Mouse (Mus musculus) hindbrain, embryonic 15.5 days (tissue): ENCODE measurements at regions not wholly inside any gene's neighbourhood (a gene's known extent, or its start where the extent isn't known, plus 50 kb on each side); places are given as distances from the start of the nearest gene placed in this dataset.
A peak's percentile ranks its signal among the peaks of the same experiment; 100 is the strongest.

Experiments used
- ATAC-seq: fragments of 200-750 bp; cut with Nextera tagmentation; 2 replicates; pipeline ENCODE4 v1.8.0; 2017; ENCODE audit warnings: low read depth, moderate number of reproducible peaks, moderate TSS enrichment; ENCODE audit not compliant: low FRiP score
- H3K27ac ChIP-seq: fragments of 300-500 bp; sonication (generic); replicated peaks from 2 replicates; pipeline ENCODE4 v1.5.1; 2015; ENCODE audit warnings: mild to moderate bottlenecking, inconsistent platforms
- H3K27me3 ChIP-seq: fragments of 300-500 bp; sonication (generic); 2 replicates; pipeline ENCODE4 v1.6.1; 2015; ENCODE audit warnings: control low read depth, inconsistent platforms
- H3K36me3 ChIP-seq: fragments of 300-500 bp; sonication (generic); 2 replicates; pipeline ENCODE4 v1.6.1; 2015; ENCODE audit warnings: control low read depth, inconsistent platforms
- H3K4me1 ChIP-seq: fragments of 300-500 bp; sonication (generic); replicated peaks from 2 replicates; pipeline ENCODE4 v1.6.1; 2015; ENCODE audit warnings: control low read depth, inconsistent platforms
- H3K4me2 ChIP-seq: fragments of 300-500 bp; sonication (generic); 2 replicates; pipeline ENCODE4 v1.6.1; 2015; ENCODE audit warnings: moderate library complexity, mild to moderate bottlenecking, inconsistent platforms
- H3K4me3 ChIP-seq: fragments of 300-500 bp; sonication (generic); 2 replicates; pipeline ENCODE4 v1.5.1; 2015; ENCODE audit warnings: mild to moderate bottlenecking, inconsistent platforms
- H3K9ac ChIP-seq: fragments of 300-500 bp; sonication (generic); 2 replicates; pipeline ENCODE4 v1.6.1; 2015; ENCODE audit warnings: inconsistent platforms
- H3K9me3 ChIP-seq: fragments of 300-500 bp; sonication (generic); 2 replicates; pipeline ENCODE4 v1.6.1; 2016; ENCODE audit warnings: control low read depth, inconsistent platforms
- WGBS: fragments of 180-500 bp; shearing (Covaris S2); methylation state at CpG from one replicate; pipeline ENCODE4 v1.1.7; 2015; 5-methylcytosine and 5-hydroxymethylcytosine counted together

GRCm38 (mm10) chrX:14273628-14274337, 62.8 kb downstream of the H2al1n start:
- WGBS = 52% methylated on average over 6 of the region's 6 CpGs
- ATAC-seq = peak; percentile 87
- no peaks in the 10 kb centered on the region for H3K9me3 ChIP-seq

GRCm38 (mm10) chrX:14279312-14279711, 68.4 kb downstream of the H2al1n start:
- Histone ChIP-seq H3K4me3 (no peak overlapping the region), H3K4me1 (no peaks in the 10 kb centered on the region), H3K9me3 (no peaks in the 10 kb centered on the region), H3K9ac (no peak overlapping the region), H3K27ac (no peak overlapping the region), H3K4me2 (no peak overlapping the region), H3K36me3 (no peaks in the 10 kb centered on the region), H3K27me3 (no peaks in the 10 kb centered on the region)
- no peak for ATAC-seq
- WGBS = 58% methylated on average over 2 of the region's 2 CpGs

More at GRCm38 (mm10) chrX:14273628-14274337, 62.8 kb downstream of the H2al1n start:
- Histone ChIP-seq H3K4me3 (no peak overlapping the region), H3K27ac (no peak overlapping the region; the same call in 1 of the 2 replicates), H3K9ac (no peak overlapping the region), H3K4me2 (no peak overlapping the region), H3K27me3 (no peaks in the 10 kb centered on the region), H3K36me3 (no peaks in the 10 kb centered on the region), H3K4me1 (no peaks in the 10 kb centered on the region)

GRCm38 (mm10) chrX:14279736-14280135, 68.8 kb downstream of the H2al1n start:
- H3K4me2 ChIP-seq = no peak overlapping the region
- no peaks in the 10 kb centered on the region for H3K9me3 ChIP-seq
- H3K4me1 ChIP-seq = no peaks in the 10 kb centered on the region
- no peaks in the 10 kb centered on the region for H3K36me3 ChIP-seq
- no peak for ATAC-seq
- H3K27me3 ChIP-seq = no peaks in the 10 kb centered on the region
- no peak overlapping the region for H3K4me3 ChIP-seq
- H3K9ac ChIP-seq = no peak overlapping the region
- H3K27ac ChIP-seq = no peak overlapping the region

GRCm38 (mm10) chrX:14294890-14295289, 83.9 kb downstream of the H2al1n start:
- WGBS = 92% methylated on average over 6 of the region's 6 CpGs
- Histone ChIP-seq H3K27ac (no peak overlapping the region), H3K4me2 (no peak overlapping the region), H3K4me1 (no peaks in the 10 kb centered on the region), H3K36me3 (no peaks in the 10 kb centered on the region), H3K9me3 (no peaks in the 10 kb centered on the region), H3K4me3 (no peak overlapping the region), H3K27me3 (no peaks in the 10 kb centered on the region), H3K9ac (no peak overlapping the region)
- no peak for ATAC-seq

GRCm38 (mm10) chrX:14302125-14302524, 91.2 kb downstream of the H2al1n start:
- Histone ChIP-seq H3K9ac (no peak overlapping the region), H3K4me1 (no peaks in the 10 kb centered on the region), H3K4me2 (no peak overlapping the region), H3K27ac (no peak overlapping the region), H3K36me3 (no peaks in the 10 kb centered on the region), H3K4me3 (no peak overlapping the region), H3K9me3 (no peaks in the 10 kb centered on the region), H3K27me3 (no peaks in the 10 kb centered on the region)
- no peak for ATAC-seq
- 51% methylated on average over 1 of the region's 1 CpGs for WGBS

- H3K27ac ChIP-seq = no peak overlapping the region
- no peak overlapping the region for H3K9ac ChIP-seq
- 71% methylated on average over 1 of the region's 1 CpGs for WGBS
- no peaks in the 10 kb centered on the region for H3K27me3 ChIP-seq
- no peaks in the 10 kb centered on the region for H3K36me3 ChIP-seq
- no peak overlapping the region for H3K4me2 ChIP-seq
- H3K4me1 ChIP-seq = no peaks in the 10 kb centered on the region
- H3K9me3 ChIP-seq = no peaks in the 10 kb centered on the region
- H3K4me3 ChIP-seq = no peak overlapping the region
- ATAC-seq = no peak
Measured at GRCm38 (mm10) chrX:14312746-14313145, 101.8 kb downstream of the H2al1n start.

- no peaks in the 10 kb centered on the region for H3K27me3 ChIP-seq
- no peaks in the 10 kb centered on the region for H3K36me3 ChIP-seq
- no peaks in the 10 kb centered on the region for H3K4me1 ChIP-seq
- ATAC-seq = no peak
- no peak overlapping the region for H3K27ac ChIP-seq
- no peak overlapping the region for H3K9ac ChIP-seq
- no peaks in the 10 kb centered on the region for H3K9me3 ChIP-seq
- no peak overlapping the region for H3K4me3 ChIP-seq
- H3K4me2 ChIP-seq = no peak overlapping the region
- 77% methylated on average over 2 of the region's 2 CpGs for WGBS
Measured at GRCm38 (mm10) chrX:14352416-14352815, 141.5 kb downstream of the H2al1n start.

- H3K27me3 ChIP-seq = no peaks in the 10 kb centered on the region
- H3K9me3 ChIP-seq = no peaks in the 10 kb centered on the region
- H3K4me3 ChIP-seq = no peak overlapping the region
- H3K4me2 ChIP-seq = no peak overlapping the region
- no peaks in the 10 kb centered on the region for H3K4me1 ChIP-seq
- 82% methylated on average over 3 of the region's 3 CpGs for WGBS
- H3K27ac ChIP-seq = no peak overlapping the region
- H3K36me3 ChIP-seq = no peaks in the 10 kb centered on the region
- ATAC-seq = no peak
- no peak overlapping the region for H3K9ac ChIP-seq
Measured at GRCm38 (mm10) chrX:14353366-14353765, 142.4 kb downstream of the H2al1n start.

GRCm38 (mm10) chrX:14356466-14357030, 145.6 kb downstream of the H2al1n start:
- Histone ChIP-seq H3K4me2 (no peak overlapping the region), H3K36me3 (no peaks in the 10 kb centered on the region), H3K4me1 (no peaks in the 10 kb centered on the region), H3K9me3 (no peaks in the 10 kb centered on the region), H3K4me3 (no peak overlapping the region), H3K9ac (no peak overlapping the region), H3K27ac (no peak overlapping the region), H3K27me3 (no peaks in the 10 kb centered on the region)
- WGBS = 81% methylated on average over 4 of the region's 4 CpGs
- ATAC-seq = no peak
